Mouse (Mus musculus) small intestine, adult 2 months (tissue): ENCODE measurements around the gene Plbd1.

Source experiments
- CTCF ChIP-seq: fragments of 200-500 bp; IDR thresholded peaks from 2 replicates; pipeline ENCODE4 v1.5.1; 2012; ENCODE audit warnings: low read depth, mild to moderate bottlenecking, control low read depth, inconsistent platforms, low read length, moderate library complexity, mixed read lengths; ENCODE audit not compliant: insufficient replicate concordance, insufficient read length; ENCODE audit errors: extremely low read depth
- POLR2A ChIP-seq: fragments of 200-500 bp; IDR thresholded peaks from 2 replicates; pipeline ENCODE4 v1.6.1; 2012; ENCODE audit warnings: low read depth, mild to moderate bottlenecking, control low read depth, inconsistent platforms, low read length, moderate library complexity

DNA sequence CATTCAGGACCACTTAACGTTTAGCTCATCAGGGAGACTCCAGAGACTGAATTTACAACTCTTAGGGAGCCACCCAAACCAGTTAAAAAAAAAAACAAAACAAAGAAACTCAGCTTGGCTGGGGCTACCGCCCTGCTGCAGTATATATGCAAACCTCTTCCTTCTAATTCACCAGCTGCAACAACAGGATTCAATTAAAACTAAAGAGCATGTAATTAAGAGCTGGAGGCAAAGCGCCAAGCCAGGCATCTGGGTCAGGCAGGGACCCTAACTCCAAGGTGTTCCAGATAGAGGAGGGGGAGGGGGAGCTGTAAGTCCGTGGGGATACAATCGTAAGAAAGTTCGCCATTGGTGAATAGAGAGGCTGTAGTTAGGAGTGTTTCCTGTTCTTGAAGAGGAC is 15.5 kb downstream of the Plbd1 start:
- TF ChIP-seq CTCF: no peak
- no peak for TF ChIP-seq POLR2A
